ENCODE assay signal across 12 mouse cellular contexts in genomic region chr12:110078081-110078505, GRCm38 (mm10).
A peak's percentile ranks its signal among the peaks of the same experiment; 100 is the strongest.
DNase-seq lines count a peak whose midpoint lies in the region; ATAC-seq and TF ChIP-seq lines count a peak whose summit lies in the region.
"Had no signal": no experiment of that assay in that cellular context is flagged by ENCODE, and none has a peak within 500 bp of the region (broad histone marks: within the 10 kb centered on the region; RNA-seq: fewer than 3 reads in every experiment).

No protein-coding gene starts in this region.

- no peaks in the 10 kb centered on the region; the same call in 1 of the 2 replicates for H3K4me1 ChIP-seq in heart, adult 2 months (ENCODE audit: control insufficient read depth, insufficient read depth, low read length)
- peaks cover 7% of the 10 kb centered on the region for H3K4me1 ChIP-seq in heart, embryonic 10.5 days
- H3K4me1 ChIP-seq in heart, postnatal 0 days (ENCODE audit: control insufficient read depth, insufficient read depth): no peaks in the 10 kb centered on the region
- H3K4me1 ChIP-seq in testis, adult 2 months (ENCODE audit: control insufficient read depth, insufficient read depth, low read length): peaks cover 7% of the 10 kb centered on the region
- H3K4me1 ChIP-seq in hindbrain, embryonic 14.5 days (replicated peaks; ENCODE audit: control insufficient read depth, insufficient read depth, low read length): no peaks in the 10 kb centered on the region
- H3K4me1 ChIP-seq: forebrain, embryonic 12.5 days had no signal

- ATAC-seq in heart, postnatal 0 days (ENCODE audit: insufficient read depth, low read depth): peak; percentile 16; the same call in 1 of the 2 replicates
- ATAC-seq in hindbrain, embryonic 14.5 days (ENCODE audit: low FRiP score): no peak
- ATAC-seq: intestine, embryonic 15.5 days had no signal

- no peaks in the 10 kb centered on the region for H3K36me3 ChIP-seq in heart, adult 2 months (ENCODE audit: control insufficient read depth, insufficient read depth, low read length)
- H3K36me3 ChIP-seq in heart, embryonic 10.5 days: no peaks in the 10 kb centered on the region
- no peaks in the 10 kb centered on the region for H3K36me3 ChIP-seq in heart, postnatal 0 days (replicated peaks; ENCODE audit: control insufficient read depth, insufficient read depth, low read length)
- H3K36me3 ChIP-seq in testis, adult 2 months (ENCODE audit: control insufficient read depth, insufficient read depth, low read length): no peaks in the 10 kb centered on the region
- H3K36me3 ChIP-seq in hindbrain, embryonic 14.5 days (replicated peaks; ENCODE audit: control insufficient read depth, insufficient read depth): no peaks in the 10 kb centered on the region
- H3K36me3 ChIP-seq: forebrain, embryonic 12.5 days; intestine, embryonic 15.5 days had no signal

- no peak overlapping the region for H3K4me2 ChIP-seq in heart, postnatal 0 days (ENCODE audit: low read depth, low read length)
- H3K4me2 ChIP-seq in hindbrain, embryonic 14.5 days (replicated peaks): no peak overlapping the region
- H3K4me2 ChIP-seq: forebrain, embryonic 12.5 days; intestine, embryonic 15.5 days had no signal

- no peaks in the 10 kb centered on the region for H3K79me2 ChIP-seq in heart, adult 2 months (replicated peaks; ENCODE audit: control insufficient read depth, insufficient read depth, low read length)

- no peak overlapping the region for H3K4me3 ChIP-seq in heart, adult 2 months
- H3K4me3 ChIP-seq in heart, embryonic 10.5 days: no peak overlapping the region
- no peak overlapping the region for H3K4me3 ChIP-seq in heart, postnatal 0 days (ENCODE audit: low read depth, low read length)
- no peak overlapping the region for H3K4me3 ChIP-seq in testis, adult 2 months (ENCODE audit: control insufficient read depth, low read depth, low read length)
- no peak overlapping the region for H3K4me3 ChIP-seq in hindbrain, embryonic 14.5 days (replicated peaks; ENCODE audit: low read length)
- H3K4me3 ChIP-seq: forebrain, embryonic 12.5 days; intestine, embryonic 15.5 days had no signal

- no peaks in the 10 kb centered on the region for H3K9me3 ChIP-seq in heart, embryonic 10.5 days
- H3K9me3 ChIP-seq in heart, postnatal 0 days (replicated peaks; ENCODE audit: control insufficient read depth, low read length): 0 out of 2 replicates have a peak, but pooled peaks cover 3% of the 10 kb centered on the region
- no peaks in the 10 kb centered on the region for H3K9me3 ChIP-seq in hindbrain, embryonic 14.5 days (ENCODE audit: control insufficient read depth, low read length)
- H3K9me3 ChIP-seq: forebrain, embryonic 12.5 days; intestine, embryonic 15.5 days had no signal

- no peak for TF ChIP-seq POLR2A in heart, adult 2 months (IDR thresholded peaks at IDR 0.05; ENCODE audit: insufficient read depth, low read depth, low read length)
- no peak for TF ChIP-seq POLR2A in testis, adult 2 months (IDR thresholded peaks at IDR 0.05; ENCODE audit: control insufficient read depth, low read depth, low read length)

- H3K9ac ChIP-seq in heart, adult 2 months (ENCODE audit: low read depth, low read length): no peak overlapping the region
- H3K9ac ChIP-seq in heart, postnatal 0 days (replicated peaks; ENCODE audit: low read depth, low read length): no peak overlapping the region
- no peak overlapping the region for H3K9ac ChIP-seq in hindbrain, embryonic 14.5 days
- H3K9ac ChIP-seq: forebrain, embryonic 12.5 days; intestine, embryonic 15.5 days had no signal

- TF ChIP-seq CTCF in heart, adult 2 months (IDR thresholded peaks at IDR 0.05): no peak
- no peak for TF ChIP-seq CTCF in heart, postnatal 0 days (IDR thresholded peaks at IDR 0.05; ENCODE audit: low read depth)
- TF ChIP-seq CTCF in testis, adult 2 months (IDR thresholded peaks at IDR 0.05; ENCODE audit: control insufficient read depth, insufficient read depth, insufficient replicate concordance, low read depth, low read length): no peak

- peak overlapping the region; percentile 48 for H3K27ac ChIP-seq in heart, adult 2 months
- no peak overlapping the region for H3K27ac ChIP-seq in heart, embryonic 10.5 days
- no peak overlapping the region for H3K27ac ChIP-seq in heart, postnatal 0 days (ENCODE audit: low read depth)
- peak overlapping the region; percentile 81 for H3K27ac ChIP-seq in testis, adult 2 months (ENCODE audit: control insufficient read depth, insufficient read depth, low read depth, low read length)
- no peak overlapping the region for H3K27ac ChIP-seq in hindbrain, embryonic 14.5 days
- H3K27ac ChIP-seq: forebrain, embryonic 12.5 days; intestine, embryonic 15.5 days had no signal

- peak; percentile 63 to 78 for DNase-seq in heart, adult 2 months
- DNase-seq in heart, embryonic 10.5 days (ENCODE audit: low spot score): no peak
- no peak for DNase-seq in heart, postnatal 0 days (ENCODE audit: low spot score)
- peak; percentile 46 to 63 for DNase-seq in kidney, postnatal 36 days
- DNase-seq in cerebellum, adult 9-11 months: no peak
- no peak for DNase-seq in hindbrain, embryonic 14.5 days (ENCODE audit: low spot score)
- no peak for DNase-seq in left cerebral cortex, adult 11 months (ENCODE audit: low spot score)
- DNase-seq: B cell, adult 2 months; cerebellum, adult 8-10 months had no signal

- H3K27me3 ChIP-seq in heart, adult 2 months (ENCODE audit: control insufficient read depth, insufficient read depth, low read length): no peaks in the 10 kb centered on the region
- 0 out of 2 replicates have a peak, but pooled peaks cover 2% of the 10 kb centered on the region for H3K27me3 ChIP-seq in heart, embryonic 10.5 days (ENCODE audit: insufficient read depth, poor library complexity, severe bottlenecking)
- H3K27me3 ChIP-seq in heart, postnatal 0 days (ENCODE audit: control insufficient read depth, insufficient read depth, low read length): no peaks in the 10 kb centered on the region
- H3K27me3 ChIP-seq in testis, adult 2 months (ENCODE audit: control insufficient read depth, insufficient read depth, low read length): no peaks in the 10 kb centered on the region
- no peaks in the 10 kb centered on the region for H3K27me3 ChIP-seq in hindbrain, embryonic 14.5 days (ENCODE audit: control insufficient read depth, insufficient read depth, low read length)
- H3K27me3 ChIP-seq: forebrain, embryonic 12.5 days; intestine, embryonic 15.5 days had no signal

- WGBS in heart, adult 2 months: 54% methylated on average over 13 of the region's 13 CpGs
- WGBS in heart, embryonic 10.5 days: 78% methylated on average over 13 of the region's 13 CpGs
- WGBS in heart, postnatal 0 days: 66% methylated on average over 13 of the region's 13 CpGs
- 75% methylated on average over 13 of the region's 13 CpGs for WGBS in hindbrain, embryonic 14.5 days

- intact Hi-C loops in heart, adult 2 months (cut with DNase I): no loop called here

- TF ChIP-seq EP300 in heart, adult 2 months (IDR thresholded peaks at IDR 0.05; ENCODE audit: insufficient read depth, low read depth, low read length): 0 out of 2 replicates have a peak, but pooled peaks have one; percentile 44
- no peak for TF ChIP-seq EP300 in heart, postnatal 0 days (IDR thresholded peaks at IDR 0.05; ENCODE audit: low read depth)

Comparison
In these comparisons a context has a peak if more than half of its experiments do, and no peak if none do; other contexts are left out.
1. DNase-seq: peak in heart, adult 2 months (2 of 2) and kidney, postnatal 36 days (2 of 2); none in heart, embryonic 10.5 days (single experiment), heart, postnatal 0 days (single experiment), cerebellum, adult 9-11 months (single experiment), hindbrain, embryonic 14.5 days (single experiment) and left cerebral cortex, adult 11 months (single experiment).
2. H3K27ac ChIP-seq: peak in heart, adult 2 months (single experiment) and testis, adult 2 months (single experiment); none in heart, embryonic 10.5 days (single experiment), heart, postnatal 0 days (single experiment) and hindbrain, embryonic 14.5 days (single experiment).